Mouse (Mus musculus): ENCODE measurements at regions not wholly inside any gene's neighbourhood (a gene's known extent, or its start where the extent isn't known, plus 50 kb on each side); places are given as distances from the start of the nearest gene placed in this dataset.

DNA sequence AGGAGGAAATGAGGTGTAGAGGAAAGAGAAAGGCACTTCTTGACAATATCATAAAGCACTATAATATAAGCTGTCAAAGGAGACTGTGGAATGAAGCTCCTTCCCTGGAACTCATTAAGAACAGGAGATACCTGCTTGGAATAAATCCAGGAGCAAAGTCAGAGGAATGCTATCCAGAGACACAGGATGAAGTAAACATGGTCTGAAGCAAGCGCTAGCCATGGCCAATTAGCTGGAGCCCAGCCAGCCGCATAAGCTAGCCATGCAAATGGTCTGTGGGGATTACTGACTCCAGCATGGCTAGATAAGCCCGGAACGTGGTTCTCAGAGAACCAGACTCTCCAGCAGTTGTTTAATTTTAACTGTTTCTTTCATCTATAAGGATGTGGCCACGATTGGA lies 54.9 kb upstream of the Gpc3 start:
- DNase-seq (ENCODE audit: low spot score in 2 of 2), result no peak

DNA sequence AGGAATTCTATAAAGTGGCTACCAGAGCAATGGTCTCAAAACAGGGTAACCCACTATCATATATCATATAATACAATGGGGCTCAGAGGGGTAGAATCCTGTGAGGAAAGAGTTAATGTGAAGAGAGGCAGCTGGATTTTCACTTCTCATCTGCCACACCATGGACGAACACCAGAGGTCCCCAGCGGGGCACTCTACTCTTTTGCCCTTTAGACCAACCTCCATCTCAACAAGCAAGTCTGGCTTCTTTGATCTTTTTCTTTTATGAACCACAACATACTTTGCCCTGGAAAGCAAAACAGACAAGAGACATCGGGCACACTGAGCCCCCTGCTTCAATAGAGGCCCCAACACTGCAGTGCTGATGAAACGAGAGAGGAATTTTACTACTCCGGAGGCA lies 65.3 kb upstream of the Gpc3 start:
- DNase-seq (ENCODE audit: low spot score in 2 of 2), result peak in 1 of 2 experiments; percentile 2

DNA sequence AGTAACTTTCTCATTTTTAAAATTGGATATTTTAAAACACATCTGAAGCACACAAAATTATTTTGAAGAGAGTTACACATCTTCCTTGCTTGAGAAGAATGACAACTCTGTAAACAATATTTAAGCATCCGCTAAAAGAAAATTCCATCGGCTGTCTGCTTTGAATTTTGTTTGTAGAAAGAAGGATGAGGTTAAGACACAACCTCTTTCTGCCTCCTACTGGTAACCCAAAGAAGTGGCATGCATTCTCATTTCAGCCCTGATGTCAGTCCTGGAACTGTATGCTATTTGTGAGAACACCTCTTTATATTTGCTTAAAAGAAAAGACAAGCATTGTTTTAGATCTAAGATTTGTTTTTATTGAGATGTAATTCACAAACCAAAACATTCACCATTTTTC lies 80.6 kb upstream of the Gpc3 start:
- DNase-seq (ENCODE audit: low spot score in 2 of 2), result no peak

DNA sequence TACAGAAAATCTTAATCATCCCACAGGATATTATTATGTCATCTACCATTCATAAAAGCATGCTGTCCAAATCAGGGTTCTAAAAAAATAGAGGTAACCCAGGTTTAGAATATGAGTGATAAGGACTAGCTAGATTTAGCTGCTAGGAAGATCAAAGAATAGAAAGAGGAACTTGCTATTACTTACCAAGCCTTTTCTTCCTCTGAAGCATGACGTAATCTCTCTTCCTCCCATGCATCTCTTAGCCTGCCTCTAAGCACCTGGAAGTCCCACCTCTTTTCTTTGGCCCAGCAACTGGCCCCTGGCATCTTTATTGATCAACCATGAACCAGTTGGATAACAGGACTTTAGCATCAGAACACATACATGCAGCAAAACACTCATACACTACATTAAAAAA lies 85.9 kb upstream of the Gpc3 start:
- no peak for DNase-seq (ENCODE audit: low spot score in 2 of 2)

DNA sequence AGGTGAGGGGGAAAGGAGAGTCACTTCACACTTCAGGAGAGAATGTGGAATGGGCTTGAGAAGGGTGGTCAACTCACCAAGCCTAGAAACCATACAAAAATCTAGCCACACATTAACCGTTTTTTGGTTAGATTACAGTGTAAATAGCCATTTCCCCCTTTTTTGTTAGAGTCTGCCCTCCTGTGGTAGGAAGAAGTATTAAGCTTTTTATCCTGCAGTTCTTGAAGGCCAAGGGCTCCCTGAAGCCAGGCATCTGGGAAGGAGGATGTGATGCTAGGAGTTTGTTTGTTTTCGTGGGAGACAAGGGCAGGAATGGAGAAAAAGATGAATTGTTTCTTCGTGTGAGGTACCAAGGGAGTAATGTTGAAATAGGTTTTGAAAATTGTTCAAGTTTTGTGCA lies 73.5 kb upstream of the Ccdc160 start:
- DNase-seq (ENCODE audit: low spot score in 2 of 2), result no peak

DNA sequence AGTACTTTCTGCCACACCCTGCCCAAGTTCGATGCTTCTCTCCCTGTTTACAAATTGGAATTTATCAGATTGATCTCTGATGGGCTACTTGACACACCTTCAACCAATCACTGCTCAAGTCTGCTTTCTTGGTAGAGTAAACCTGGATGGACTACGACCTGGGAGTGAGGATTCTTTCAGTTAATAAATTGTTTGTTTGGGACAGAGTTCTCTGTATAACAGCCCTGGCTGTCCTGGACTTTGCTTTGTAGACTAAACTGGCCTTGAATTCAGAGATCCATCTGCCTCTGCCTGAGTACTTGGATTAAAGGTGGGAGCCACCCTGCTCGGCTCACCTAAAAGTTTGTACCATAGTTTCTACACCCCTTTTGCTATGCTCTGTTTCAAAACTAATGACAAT lies 52.9 kb upstream of the Ccdc160 start:
- DNase-seq (ENCODE audit: low spot score in 2 of 2), result no peak
